Mouse (Mus musculus): ENCODE results near the gene Gja4. TPM values are rescaled to one million over a fixed set of nuclear protein-coding genes. Genes with fewer than 3 reads are reported as not detected.

Gene Gja4
- total RNA-seq, 4 experiments from 2014 or later, result 1.6 to 4.4 (median 3.2) TPM

Other genes with a start within 250 kb of the Gja4 start
- 10 to 100 TPM; 36.7 to 50.5 (median 39.0) TPM for gene Zmym6, start 236.7 kb downstream of the Gja4 start, total RNA-seq (2022)
- gene Tmem35b, start 190.3 kb downstream of the Gja4 start, total RNA-seq (2022), result 1 to 10 TPM; 3.7 to 6.2 (median 5.4) TPM
- 100 to 1,000 TPM; 229 to 253 (median 243) TPM for gene Dlgap3, start 144.8 kb downstream of the Gja4 start, total RNA-seq (2022)
- 10 to 100 TPM; 53.6 to 54.6 (median 54.1) TPM for gene Smim12, start 70.3 kb downstream of the Gja4 start, total RNA-seq (2022)
- under 1 TPM in 3 of 4 experiments, not detected in 1; 0.27 to 0.39 (median 0.39) TPM for gene Gjb3, start 16.8 kb upstream of the Gja4 start, total RNA-seq (2022)
- gene Gjb4, start 40.0 kb upstream of the Gja4 start, total RNA-seq (2022), result not detected
- gene Gjb5, start 44.1 kb upstream of the Gja4 start, total RNA-seq (2022), result not detected